Mouse (Mus musculus) ES-E14 (cell line): ENCODE results near the gene Gucy2e.

ENCODE experiments used
- CHD2 ChIP-seq: IDR thresholded peaks from 2 replicates; pipeline ENCODE4 v1.6.1; 2014; ENCODE audit warnings: mild to moderate bottlenecking, low read depth, low read length, inconsistent platforms
- HCFC1 ChIP-seq: IDR thresholded peaks from 2 replicates; pipeline ENCODE4 v1.6.1; 2012; ENCODE audit warnings: low read length, inconsistent platforms, borderline replicate concordance; ENCODE audit not compliant: insufficient read depth
- MAFK ChIP-seq: IDR thresholded peaks from 2 replicates; pipeline ENCODE4 v1.6.1; 2014; ENCODE audit warnings: mild to moderate bottlenecking, low read depth, low read length, inconsistent platforms; ENCODE audit not compliant: insufficient read depth
- ZC3H11A ChIP-seq: IDR thresholded peaks from 2 replicates; pipeline ENCODE4 v1.6.1; 2012; ENCODE audit warnings: low read depth, mild to moderate bottlenecking, inconsistent platforms, low read length, borderline replicate concordance
- ZNF384 ChIP-seq: IDR thresholded peaks from 2 replicates; pipeline ENCODE4 v1.6.1; 2012; ENCODE audit warnings: low read depth, low read length, inconsistent platforms

DNA sequence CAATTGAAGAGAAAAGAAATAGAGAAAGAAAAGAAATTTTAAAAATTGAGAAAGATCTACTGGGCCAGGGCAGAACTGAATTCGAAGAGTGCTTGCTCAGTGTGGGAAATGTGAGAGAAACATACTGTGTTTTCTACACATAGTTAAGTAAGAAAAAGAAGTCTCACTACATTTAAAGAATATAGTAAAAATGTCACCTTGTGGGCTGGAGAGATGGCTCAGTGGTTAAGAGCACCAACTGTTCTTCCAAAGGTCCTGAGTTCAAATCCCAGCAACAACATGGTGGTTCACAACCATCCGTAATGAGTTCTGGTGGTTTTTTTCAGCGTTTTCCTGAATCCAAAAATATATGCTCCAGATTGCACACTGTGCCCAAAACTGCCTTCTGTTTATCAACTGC lies 58.3 kb downstream of the Gucy2e start:
- TF ChIP-seq HCFC1 (no peak), CHD2 (no peak), MAFK (no peak), ZC3H11A (no peak), ZNF384 (no peak)
